Mouse (Mus musculus): ENCODE measurements at regions not wholly inside any gene's neighbourhood (a gene's known extent, or its start where the extent isn't known, plus 50 kb on each side); places are given as distances from the start of the nearest gene placed in this dataset.

- H3K27me3 ChIP-seq (ENCODE audit: poor library complexity, severe bottlenecking): no peaks in the 10 kb centered on the region; the same call in 1 of the 2 replicates
- H3K4me3 ChIP-seq: no peak overlapping the region
- no peaks in the 10 kb centered on the region for H3K9me3 ChIP-seq
- no peak for DNase-seq (ENCODE audit: extremely low spot score, low spot score)
- no peaks in the 10 kb centered on the region for H3K36me3 ChIP-seq (replicated peaks)
- no peak overlapping the region for H3K27ac ChIP-seq
- WGBS: 73% methylated on average over 5 of the region's 5 CpGs
- H3K4me1 ChIP-seq: peaks cover 16% of the 10 kb centered on the region
Measured at GRCm38 (mm10) chr1:158148035-158148434, 208.1 kb downstream of the Brinp2 start.

- Histone ChIP-seq H3K27me3 (ENCODE audit: poor library complexity, severe bottlenecking) (no peaks in the 10 kb centered on the region), H3K4me1 (peaks cover 11% of the 10 kb centered on the region), H3K4me3 (no peak overlapping the region), H3K9me3 (no peaks in the 10 kb centered on the region; the same call in 1 of the 2 replicates), H3K36me3 (replicated peaks) (no peaks in the 10 kb centered on the region), H3K27ac (no peak overlapping the region)
- 66% methylated on average over 2 of the region's 2 CpGs for WGBS
- DNase-seq (ENCODE audit: extremely low spot score, low spot score): no peak
Measured at GRCm38 (mm10) chr1:158161111-158161510, 195.0 kb downstream of the Brinp2 start.

- H3K36me3 ChIP-seq (replicated peaks): no peaks in the 10 kb centered on the region
- no peak overlapping the region for H3K27ac ChIP-seq
- H3K4me3 ChIP-seq: no peak overlapping the region
- 43% methylated on average over 6 of the region's 6 CpGs for WGBS
- no peaks in the 10 kb centered on the region for H3K27me3 ChIP-seq (ENCODE audit: poor library complexity, severe bottlenecking)
- peaks cover 11% of the 10 kb centered on the region for H3K4me1 ChIP-seq
- DNase-seq (ENCODE audit: extremely low spot score, low spot score): no peak
- H3K9me3 ChIP-seq: no peaks in the 10 kb centered on the region; the same call in 1 of the 2 replicates
Measured at GRCm38 (mm10) chr1:158161533-158161932, 194.6 kb downstream of the Brinp2 start.

GRCm38 (mm10) chr1:158163411-158163810 lies 192.7 kb downstream of the Brinp2 start:
- no peak for DNase-seq (ENCODE audit: extremely low spot score, low spot score)
- H3K4me1 ChIP-seq: peaks cover 11% of the 10 kb centered on the region
- H3K27me3 ChIP-seq (ENCODE audit: poor library complexity, severe bottlenecking): no peaks in the 10 kb centered on the region
- H3K9me3 ChIP-seq: no peaks in the 10 kb centered on the region; the same call in 1 of the 2 replicates
- H3K4me3 ChIP-seq: no peak overlapping the region
- no peak overlapping the region for H3K27ac ChIP-seq
- no peaks in the 10 kb centered on the region for H3K36me3 ChIP-seq (replicated peaks)

GRCm38 (mm10) chr1:158170006-158170405 lies 186.1 kb downstream of the Brinp2 start:
- Histone ChIP-seq H3K27me3 (ENCODE audit: poor library complexity, severe bottlenecking) (no peaks in the 10 kb centered on the region), H3K36me3 (replicated peaks) (no peaks in the 10 kb centered on the region), H3K4me1 (peaks cover 5% of the 10 kb centered on the region; the same call in 1 of the 2 replicates), H3K4me3 (no peak overlapping the region), H3K9me3 (no peaks in the 10 kb centered on the region; the same call in 1 of the 2 replicates), H3K27ac (no peak overlapping the region)
- WGBS: 55% methylated on average over 3 of the region's 3 CpGs
- DNase-seq (ENCODE audit: extremely low spot score, low spot score): no peak

GRCm38 (mm10) chr1:158180095-158180494 lies 176.0 kb downstream of the Brinp2 start:
- WGBS: 71% methylated on average over 4 of the region's 4 CpGs
- Histone ChIP-seq H3K36me3 (replicated peaks) (no peaks in the 10 kb centered on the region), H3K27me3 (ENCODE audit: poor library complexity, severe bottlenecking) (no peaks in the 10 kb centered on the region), H3K4me3 (no peak overlapping the region), H3K27ac (no peak overlapping the region), H3K9me3 (no peaks in the 10 kb centered on the region), H3K4me1 (no peaks in the 10 kb centered on the region)
- no peak for DNase-seq (ENCODE audit: extremely low spot score, low spot score)

- H3K36me3 ChIP-seq (replicated peaks): no peaks in the 10 kb centered on the region
- no peaks in the 10 kb centered on the region for H3K27me3 ChIP-seq (ENCODE audit: poor library complexity, severe bottlenecking)
- DNase-seq (ENCODE audit: extremely low spot score, low spot score): no peak
- H3K4me3 ChIP-seq: no peak overlapping the region
- H3K4me1 ChIP-seq: no peaks in the 10 kb centered on the region
- H3K9me3 ChIP-seq: no peaks in the 10 kb centered on the region
- WGBS: 81% methylated on average over 1 of the region's 1 CpGs
- no peak overlapping the region for H3K27ac ChIP-seq
Measured at GRCm38 (mm10) chr1:158181296-158181695, 174.8 kb downstream of the Brinp2 start.

GRCm38 (mm10) chr1:158187651-158188050 lies 168.5 kb downstream of the Brinp2 start:
- Histone ChIP-seq H3K9me3 (no peaks in the 10 kb centered on the region), H3K4me1 (peaks cover under 1% of the 10 kb centered on the region; the same call in 1 of the 2 replicates), H3K27me3 (ENCODE audit: poor library complexity, severe bottlenecking) (no peaks in the 10 kb centered on the region), H3K27ac (no peak overlapping the region), H3K4me3 (no peak overlapping the region), H3K36me3 (replicated peaks) (no peaks in the 10 kb centered on the region)
- 77% methylated on average over 8 of the region's 8 CpGs for WGBS
- DNase-seq (ENCODE audit: extremely low spot score, low spot score): no peak

GRCm38 (mm10) chr1:158192841-158193551 lies 163.1 kb downstream of the Brinp2 start:
- Histone ChIP-seq H3K9me3 (no peaks in the 10 kb centered on the region), H3K27me3 (ENCODE audit: poor library complexity, severe bottlenecking) (no peaks in the 10 kb centered on the region), H3K36me3 (replicated peaks) (no peaks in the 10 kb centered on the region), H3K4me3 (no peak overlapping the region), H3K27ac (peak overlapping the region; percentile 30; the same call in 1 of the 2 replicates), H3K4me1 (peaks cover 14% of the 10 kb centered on the region)
- 53% methylated on average over 12 of the region's 12 CpGs for whole genome bisulfite sequencing
- no peak for DNase-seq (ENCODE audit: extremely low spot score, low spot score)

- H3K27ac ChIP-seq: no peak overlapping the region
- 85% methylated on average over 12 of the region's 12 CpGs for WGBS
- H3K4me3 ChIP-seq: no peak overlapping the region
- H3K36me3 ChIP-seq (replicated peaks): no peaks in the 10 kb centered on the region
- H3K27me3 ChIP-seq (ENCODE audit: poor library complexity, severe bottlenecking): no peaks in the 10 kb centered on the region
- no peak for DNase-seq (ENCODE audit: extremely low spot score, low spot score)
- peaks cover 14% of the 10 kb centered on the region for H3K4me1 ChIP-seq
- no peaks in the 10 kb centered on the region for H3K9me3 ChIP-seq
Measured at GRCm38 (mm10) chr1:158193968-158194565, 162.1 kb downstream of the Brinp2 start.
